Mouse (Mus musculus) G1E (cell line): Measurements from ENCODE around the gene Nfat5.

ENCODE experiments used
- CTCF ChIP-seq: IDR thresholded peaks from 2 replicates; pipeline ENCODE4 v1.5.1; 2012; ENCODE audit warnings: low read depth, low read length, inconsistent platforms, mixed read lengths
- GATA1 ChIP-seq: IDR thresholded peaks from 2 replicates; pipeline ENCODE4 v1.6.1; 2012; ENCODE audit warnings: borderline replicate concordance, low read length, inconsistent platforms, mixed read lengths

GRCm38 (mm10) chr8:107286686-107287085, 6.6 kb upstream of the Nfat5 start:
- no peak for TF ChIP-seq CTCF
- no peak for TF ChIP-seq GATA1
